Mouse (Mus musculus) embryonic fibroblast, embryonic 13.5 days (primary cell): ENCODE results near the gene Mcur1.

Experiments
- CTCF ChIP-seq: IDR thresholded peaks from 2 replicates; pipeline ENCODE4 v1.5.1; 2011; ENCODE audit warnings: mild to moderate bottlenecking, control low read depth, low read length, moderate library complexity, borderline replicate concordance; ENCODE audit not compliant: insufficient read depth
- POLR2A ChIP-seq: IDR thresholded peaks from 2 replicates; pipeline ENCODE4 v1.6.1; 2011; ENCODE audit warnings: low read depth, mild to moderate bottlenecking, control low read depth, low read length, moderate library complexity

GRCm38 (mm10) chr13:43562726-43563125 is 2.7 kb upstream of the Mcur1 start:
- TF ChIP-seq CTCF (no peak), POLR2A (no peak)
